Mouse (Mus musculus) T-helper 17 cell (primary cell): ENCODE results near the gene S100a13.

Source experiments
- in situ Hi-C, 2 experiments: fragments of 300-600 bp; cut with MboI, MseI; formaldehyde crosslinking; loops; 1 replicate in 1 of 2; 2 replicates in 1 of 2; pipeline ENCODE4 v1.15.1; 2025; ENCODE audit warnings: high pct_unique_total_duplicates in 2 of 2

Gene S100a13

GRCm38 (mm10) chr3:90505216-90505615 is 9.0 kb upstream of the S100a13 start:
- in situ Hi-C loops: no loop called here

- in situ Hi-C loops: no loop called here
Measured at GRCm38 (mm10) chr3:90506362-90506761, 7.9 kb upstream of the S100a13 start.

GRCm38 (mm10) chr3:90508287-90508949 is 5.8 kb upstream of the S100a13 start:
- in situ Hi-C loops: no loop called here

- in situ Hi-C loops: no loop called here
Measured at GRCm38 (mm10) chr3:90508950-90509746, 5.1 kb upstream of the S100a13 start, which contains the start of gene Chtop. Chtop (minus strand) TSS chr3:90509498.

- in situ Hi-C loops: no loop called here
Measured at GRCm38 (mm10) chr3:90509747-90510123, 4.5 kb upstream of the S100a13 start.

- in situ Hi-C loops: no loop called here
Measured at GRCm38 (mm10) chr3:90512276-90512675, 2.0 kb upstream of the S100a13 start.

- in situ Hi-C loops: no loop called here
Measured at GRCm38 (mm10) chr3:90512948-90513642, 1.1 kb upstream of the S100a13 start.

GRCm38 (mm10) chr3:90514691-90515090 is 456 bp downstream of the S100a13 start:
- in situ Hi-C loops: loop anchor here (5.0 kb wide), 1 partner anchor 98 kb away; the partner anchor contains the start of gene S100a6 (in 2 of the 2)

- in situ Hi-C loops: loop anchor here (5.0 kb wide), 1 partner anchor 97 kb away; the partner anchor contains the start of gene S100a6 (in 2 of the 2)
Measured at GRCm38 (mm10) chr3:90515242-90515641, 1.0 kb downstream of the S100a13 start.

GRCm38 (mm10) chr3:90515789-90516188 is 1.6 kb downstream of the S100a13 start:
- in situ Hi-C loops: loop anchor here (5.0 kb wide), 1 partner anchor 97 kb away; the partner anchor contains the start of gene S100a6 (in 2 of the 2)

- in situ Hi-C loops: loop anchor here (5.0 kb wide), 1 partner anchor 95 kb away; the partner anchor contains the start of gene S100a6 (in 2 of the 2)
Measured at GRCm38 (mm10) chr3:90517711-90518110, 3.5 kb downstream of the S100a13 start.

- in situ Hi-C loops: loop anchor here (5.0 kb wide), 2 partner anchors 42 to 47 kb away; no protein-coding TSS in a partner anchor
Measured at GRCm38 (mm10) chr3:90525421-90525820, 11.2 kb downstream of the S100a13 start.

- in situ Hi-C loops: loop anchor here (5.0 kb wide), 2 partner anchors 41 to 46 kb away; no protein-coding TSS in a partner anchor
Measured at GRCm38 (mm10) chr3:90526076-90526475, 11.8 kb downstream of the S100a13 start.

- in situ Hi-C loops: loop anchor here (5.0 kb wide), 2 partner anchors 41 to 46 kb away; no protein-coding TSS in a partner anchor
Measured at GRCm38 (mm10) chr3:90526580-90526979, 12.3 kb downstream of the S100a13 start, which contains the start of gene S100a14. S100a14 (plus strand) TSS chr3:90526856.

- in situ Hi-C loops: loop anchor here (5.0 kb wide), 2 partner anchors 40 to 45 kb away; no protein-coding TSS in a partner anchor
Measured at GRCm38 (mm10) chr3:90527291-90527873, 13.1 kb downstream of the S100a13 start.

- in situ Hi-C loops: no loop called here
Measured at GRCm38 (mm10) chr3:90531713-90532112, 17.5 kb downstream of the S100a13 start.

- in situ Hi-C loops: no loop called here
Measured at GRCm38 (mm10) chr3:90535446-90535845, 21.2 kb downstream of the S100a13 start.

- in situ Hi-C loops: no loop called here
Measured at GRCm38 (mm10) chr3:90537141-90537904, 23.1 kb downstream of the S100a13 start, which contains the start of gene S100a16. S100a16 (plus strand) TSS chr3:90537254.

GRCm38 (mm10) chr3:90537905-90538296 is 23.7 kb downstream of the S100a13 start:
- in situ Hi-C loops: no loop called here

GRCm38 (mm10) chr3:90540904-90541303 is 26.7 kb downstream of the S100a13 start:
- in situ Hi-C loops: no loop called here
